9 mouse cellular contexts compared by ENCODE assay signal in genomic region chr14:32159150-32159670, GRCm38 (mm10). TPM values are rescaled to one million over a fixed set of nuclear protein-coding genes. Genes with fewer than 3 reads are reported as not detected.
A peak's percentile ranks its signal among the peaks of the same experiment; 100 is the strongest.
DNase-seq lines count a peak whose midpoint lies in the region; ATAC-seq and TF ChIP-seq lines count a peak whose summit lies in the region.
"Had no signal": no experiment of that assay in that cellular context is flagged by ENCODE, and none has a peak within 500 bp of the region (broad histone marks: within the 10 kb centered on the region; RNA-seq: fewer than 3 reads in every experiment).

No protein-coding gene starts in this region.

- H3K27ac ChIP-seq in thymus, adult 2 months (ENCODE audit: control insufficient read depth, insufficient read depth, low read length), result peak overlapping the region; percentile 57; the same call in 1 of the 2 replicates
- H3K27ac ChIP-seq in hindbrain, embryonic 15.5 days (replicated peaks), result peak overlapping the region; percentile 85
- H3K27ac ChIP-seq in lung, postnatal 0 days (ENCODE audit: low read length), result peak overlapping the region; percentile 5; the same call in 1 of the 2 replicates
- H3K27ac ChIP-seq in testis, adult 2 months (ENCODE audit: control insufficient read depth, insufficient read depth, low read depth, low read length), result peak overlapping the region; percentile 41

- H3K4me2 ChIP-seq in hindbrain, embryonic 15.5 days, result peak overlapping the region; percentile 79
- peak overlapping the region; percentile 47 for H3K4me2 ChIP-seq in lung, postnatal 0 days (replicated peaks; ENCODE audit: low read depth, low read length)

- peak; percentile 39 for ATAC-seq in hindbrain, embryonic 15.5 days (ENCODE audit: low FRiP score, low read depth)
- ATAC-seq in lung, postnatal 0 days, result peak; percentile 38

- no peaks in the 10 kb centered on the region for H3K9me3 ChIP-seq in hindbrain, embryonic 15.5 days
- H3K9me3 ChIP-seq in lung, postnatal 0 days (ENCODE audit: low read length), result no peaks in the 10 kb centered on the region

- intact Hi-C loops in left cerebral cortex, postnatal 36 days (cut with DNase I), result no loop called here

- no peak for TF ChIP-seq POLR2A in thymus, adult 2 months (IDR thresholded peaks at IDR 0.05; ENCODE audit: control insufficient read depth, extremely low read depth, insufficient read depth, low read length, poor library complexity)
- no peak for TF ChIP-seq POLR2A in testis, adult 2 months (IDR thresholded peaks at IDR 0.05; ENCODE audit: control insufficient read depth, low read depth, low read length)

- no peak for TF ChIP-seq CTCF in thymus, adult 2 months (IDR thresholded peaks at IDR 0.05; ENCODE audit: borderline replicate concordance, control insufficient read depth, extremely low read depth, insufficient read depth, low read length, poor library complexity)
- no peak; the same call in 1 of the 2 replicates for TF ChIP-seq CTCF in lung, postnatal 0 days (IDR thresholded peaks at IDR 0.05)
- no peak for TF ChIP-seq CTCF in testis, adult 2 months (IDR thresholded peaks at IDR 0.05; ENCODE audit: control insufficient read depth, insufficient read depth, insufficient replicate concordance, low read depth, low read length)

- peak; percentile 13 for DNase-seq in adrenal gland, adult 8-10 months
- DNase-seq in adrenal gland, postnatal 4 days (ENCODE audit: low spot score in 2 of 2), result no peak
- DNase-seq in thymus, adult 2 months, result no peak
- no peak for DNase-seq in thymus, postnatal 14 days
- DNase-seq in lung, postnatal 0 days (ENCODE audit: low spot score), result peak; percentile 40
- DNase-seq in left cerebral cortex, postnatal 36 days (ENCODE audit: low spot score in 2 of 2), result no peak

- H3K36me3 ChIP-seq in thymus, adult 2 months (ENCODE audit: control insufficient read depth, insufficient read depth, low read length), result no peaks in the 10 kb centered on the region
- H3K36me3 ChIP-seq in hindbrain, embryonic 15.5 days, result no peaks in the 10 kb centered on the region
- no peaks in the 10 kb centered on the region for H3K36me3 ChIP-seq in lung, postnatal 0 days (ENCODE audit: insufficient read depth, low read length)
- H3K36me3 ChIP-seq in testis, adult 2 months (ENCODE audit: control insufficient read depth, insufficient read depth, low read length), result no peaks in the 10 kb centered on the region

- peaks cover 13% of the 10 kb centered on the region for H3K4me1 ChIP-seq in thymus, adult 2 months (replicated peaks; ENCODE audit: control insufficient read depth, insufficient read depth, low read length)
- H3K4me1 ChIP-seq in hindbrain, embryonic 15.5 days (replicated peaks), result peaks cover 22% of the 10 kb centered on the region
- peaks cover 23% of the 10 kb centered on the region for H3K4me1 ChIP-seq in lung, postnatal 0 days (ENCODE audit: insufficient read depth, low read depth, low read length)
- peaks cover 10% of the 10 kb centered on the region for H3K4me1 ChIP-seq in testis, adult 2 months (ENCODE audit: control insufficient read depth, insufficient read depth, low read length)

- H3K4me3 ChIP-seq in thymus, adult 2 months (ENCODE audit: control insufficient read depth, insufficient read depth, low read length), result peak overlapping the region; percentile 90
- H3K4me3 ChIP-seq in hindbrain, embryonic 15.5 days, result peak overlapping the region; percentile 78
- H3K4me3 ChIP-seq in lung, postnatal 0 days (ENCODE audit: low read depth, low read length), result peak overlapping the region; percentile 81
- H3K4me3 ChIP-seq in testis, adult 2 months (ENCODE audit: control insufficient read depth, low read depth, low read length), result peak overlapping the region; percentile 93

- no peak for TF ChIP-seq EP300 in lung, postnatal 0 days (IDR thresholded peaks at IDR 0.05)

- H3K9ac ChIP-seq in hindbrain, embryonic 15.5 days, result peak overlapping the region; percentile 87
- no peak overlapping the region for H3K9ac ChIP-seq in lung, postnatal 0 days (replicated peaks; ENCODE audit: low read depth)

- H3K27me3 ChIP-seq in thymus, adult 2 months (ENCODE audit: control insufficient read depth, insufficient read depth, low read length), result no peaks in the 10 kb centered on the region
- no peaks in the 10 kb centered on the region for H3K27me3 ChIP-seq in hindbrain, embryonic 15.5 days
- H3K27me3 ChIP-seq in lung, postnatal 0 days (replicated peaks; ENCODE audit: insufficient read depth, low read length), result no peaks in the 10 kb centered on the region
- no peaks in the 10 kb centered on the region for H3K27me3 ChIP-seq in testis, adult 2 months (ENCODE audit: control insufficient read depth, insufficient read depth, low read length)

- WGBS in thymus, adult 2 months, result 49% methylated on average over 4 of the region's 4 CpGs
- WGBS in hindbrain, embryonic 15.5 days, result 40% methylated on average over 4 of the region's 4 CpGs
- 18% methylated on average over 4 of the region's 4 CpGs for WGBS in lung, postnatal 0 days

RNA-seq across cellular contexts. Expression of gene Ncoa4, which starts 0.5 kb away (rescaled TPM):
- 100 to 1,000 TPM; 139 to 231 (median 191) TPM for total RNA-seq in adrenal gland, adult 8-10 months (2022)
- total RNA-seq in adrenal gland, postnatal 4 days (2021), result 100 to 1,000 TPM; 157 to 162 TPM
- polyA plus RNA-seq in thymus, adult 2 months (2012; rRNA removed), result 55.8 and 65.8 TPM in 2 replicates
- polyA plus RNA-seq in hindbrain, embryonic 15.5 days (2015; fragmentation: Nextera tagmentation; extraction: Ambion mirVana), result 95.6 and 103 TPM in 2 replicates
- 73.5 and 76.5 TPM in 2 replicates for polyA plus RNA-seq in lung, postnatal 0 days (2015; fragmentation: Nextera tagmentation; extraction: Ambion mirVana)
- polyA plus RNA-seq in testis, adult 2 months (2012; rRNA removed), result 89.1 and 103 TPM in 2 replicates
- total RNA-seq in left cerebral cortex, postnatal 36 days (2021), result 100 to 1,000 TPM; 102 to 106 TPM

RNA-seq across cellular contexts. Expression of gene Msmb, which starts 17.4 kb away (rescaled TPM):
- total RNA-seq in adrenal gland, adult 8-10 months (2022), result not detected
- not detected for total RNA-seq in adrenal gland, postnatal 4 days (2021)
- not detected in 2 replicates for polyA plus RNA-seq in thymus, adult 2 months (2012; rRNA removed)
- polyA plus RNA-seq in hindbrain, embryonic 15.5 days (2015; fragmentation: Nextera tagmentation; extraction: Ambion mirVana), result not detected in 2 replicates
- polyA plus RNA-seq in lung, postnatal 0 days (2015; fragmentation: Nextera tagmentation; extraction: Ambion mirVana), result not detected in 2 replicates
- not detected in 2 replicates for polyA plus RNA-seq in testis, adult 2 months (2012; rRNA removed)
- not detected for total RNA-seq in left cerebral cortex, postnatal 36 days (2021)
- total RNA-seq: left cerebral cortex, adult 8-10 months had no signal

RNA-seq across cellular contexts. Expression of gene Timm23, which starts 42.5 kb away (rescaled TPM):
- 100 to 1,000 TPM in 2 of 4 experiments, 10 to 100 TPM in 2; 67.8 to 135 (median 88.5) TPM for total RNA-seq in adrenal gland, adult 8-10 months (2022)
- 100 to 1,000 TPM; 108 to 118 TPM for total RNA-seq in adrenal gland, postnatal 4 days (2021)
- 208 and 224 TPM in 2 replicates for polyA plus RNA-seq in thymus, adult 2 months (2012; rRNA removed)
- polyA plus RNA-seq in hindbrain, embryonic 15.5 days (2015; fragmentation: Nextera tagmentation; extraction: Ambion mirVana), result 225 and 227 TPM in 2 replicates
- polyA plus RNA-seq in lung, postnatal 0 days (2015; fragmentation: Nextera tagmentation; extraction: Ambion mirVana), result 151 and 160 TPM in 2 replicates
- polyA plus RNA-seq in testis, adult 2 months (2012; rRNA removed), result 146 and 154 TPM in 2 replicates
- total RNA-seq in left cerebral cortex, postnatal 36 days (2021), result 10 to 100 TPM; 61.9 to 80.2 TPM

RNA-seq across cellular contexts. Expression of gene Parg, which starts 42.5 kb away (rescaled TPM):
- total RNA-seq in adrenal gland, adult 8-10 months (2022), result 10 to 100 TPM; 45.9 to 83.0 (median 54.5) TPM
- total RNA-seq in adrenal gland, postnatal 4 days (2021), result 10 to 100 TPM; 70.2 to 80.9 TPM
- 9.0 and 10.5 TPM in 2 replicates for polyA plus RNA-seq in thymus, adult 2 months (2012; rRNA removed)
- polyA plus RNA-seq in hindbrain, embryonic 15.5 days (2015; fragmentation: Nextera tagmentation; extraction: Ambion mirVana), result 31.0 and 34.6 TPM in 2 replicates
- 16.5 and 20.2 TPM in 2 replicates for polyA plus RNA-seq in lung, postnatal 0 days (2015; fragmentation: Nextera tagmentation; extraction: Ambion mirVana)
- 6.5 and 7.6 TPM in 2 replicates for polyA plus RNA-seq in testis, adult 2 months (2012; rRNA removed)
- total RNA-seq in left cerebral cortex, postnatal 36 days (2021), result 10 to 100 TPM; 35.9 to 42.6 TPM

Comparison
In these comparisons a context has a peak if more than half of its experiments do, and no peak if none do; other contexts are left out.
1. DNase-seq: peak in adrenal gland, adult 8-10 months (single experiment) and lung, postnatal 0 days (single experiment); none in adrenal gland, postnatal 4 days (0 of 2), thymus, adult 2 months (single experiment), thymus, postnatal 14 days (single experiment) and left cerebral cortex, postnatal 36 days (0 of 2).
2. H3K27ac ChIP-seq: peak in every context shown above with its lines; median percentile 85 in hindbrain, embryonic 15.5 days; 57 in thymus, adult 2 months; 41 in testis, adult 2 months; 5 in lung, postnatal 0 days.
3. Peak in every context shown above with its lines, with median percentiles within 50 percentile points of each other: H3K4me3 ChIP-seq.